Mouse (Mus musculus) thymus, adult 2 months (tissue): ENCODE data around the gene Kcns3.

Experiments used
- CTCF ChIP-seq: fragments of 200-500 bp; IDR thresholded peaks from 2 replicates; pipeline ENCODE4 v1.5.1; 2012; ENCODE audit warnings: mild to moderate bottlenecking, control low read depth, low read length, moderate library complexity, borderline replicate concordance; ENCODE audit not compliant: control insufficient read depth, poor library complexity, insufficient read depth; ENCODE audit errors: extremely low read depth
- POLR2A ChIP-seq: fragments of 200-500 bp; IDR thresholded peaks from 2 replicates; pipeline ENCODE4 v1.6.1; 2012; ENCODE audit warnings: mild to moderate bottlenecking, low read length, control low read depth, moderate library complexity; ENCODE audit not compliant: control insufficient read depth, poor library complexity, insufficient read depth; ENCODE audit errors: extremely low read depth

DNA sequence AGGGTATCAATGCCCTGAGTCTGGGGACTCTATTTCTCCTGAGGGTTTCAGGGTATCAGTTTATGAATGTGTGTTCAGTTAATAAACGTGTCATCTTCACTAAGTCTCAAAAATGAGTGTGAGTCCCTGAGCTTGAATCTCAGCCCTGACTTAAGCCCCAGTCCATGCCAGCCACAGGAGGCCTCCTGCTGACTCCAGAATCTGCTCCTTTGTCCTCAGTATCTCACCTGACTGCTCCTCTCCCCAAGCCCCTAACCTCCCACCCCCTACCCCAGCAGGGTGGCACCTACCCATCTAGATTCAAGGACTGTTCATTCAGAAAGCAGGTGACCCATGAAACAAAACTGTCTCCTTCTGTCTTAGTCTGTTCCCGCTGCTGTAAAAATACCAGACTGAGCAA is 47.7 kb upstream of the Kcns3 start:
- TF ChIP-seq CTCF (no peak), POLR2A (no peak)
